Mouse (Mus musculus): ENCODE measurements around the gene Asap3.

DNA sequence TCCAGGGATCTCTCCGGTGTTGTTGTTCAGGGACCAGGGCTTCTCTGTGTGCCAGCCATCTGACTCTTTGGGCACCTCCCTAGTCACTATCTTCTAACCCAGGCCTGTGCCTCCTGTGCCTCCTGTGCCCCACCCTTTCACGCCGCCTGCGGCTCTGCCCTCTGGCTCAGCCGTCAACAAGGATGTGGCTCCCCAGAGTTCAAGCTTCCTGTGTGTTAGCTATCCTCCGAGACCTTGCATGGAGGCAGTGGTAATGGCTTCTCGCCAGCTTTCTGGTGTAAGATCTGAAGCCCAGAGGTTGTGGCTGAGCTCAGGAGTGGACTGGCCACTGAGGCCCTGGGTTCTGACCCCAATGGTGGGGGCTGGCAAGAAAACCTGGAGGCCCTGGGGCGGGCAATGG, 16.3 kb upstream of the Asap3 start:
- TF ChIP-seq CTCF (IDR thresholded peaks at IDR 0.05; ENCODE audit: low read depth): no peak
- peak; percentile 83 for TF ChIP-seq EP300 (IDR thresholded peaks at IDR 0.05; ENCODE audit: low read depth)

Data from liver, postnatal 0 days (tissue).